Mouse (Mus musculus): ENCODE measurements at regions not wholly inside any gene's neighbourhood (a gene's known extent, or its start where the extent isn't known, plus 50 kb on each side); places are given as distances from the start of the nearest gene placed in this dataset.

DNA sequence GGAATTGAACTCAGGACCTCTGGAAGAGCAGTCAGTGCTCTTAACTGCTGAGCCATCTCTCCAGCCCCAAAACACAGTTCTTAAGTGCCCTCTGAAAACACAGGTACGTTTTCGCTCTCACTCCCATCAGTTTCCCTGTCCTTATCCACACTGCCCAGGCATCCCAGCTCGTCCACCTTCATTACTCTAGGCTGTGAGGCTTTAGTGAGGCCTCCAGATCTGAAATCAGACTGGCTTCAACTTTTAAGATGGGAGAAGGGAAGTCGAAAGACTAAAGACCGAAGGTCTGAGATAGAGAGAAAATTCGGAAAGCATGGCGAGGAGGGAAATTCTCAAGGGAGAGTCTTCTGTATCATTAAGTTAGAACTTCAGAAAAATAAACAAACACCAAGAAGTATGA is 54.8 kb upstream of the Tet2 start:
- Histone ChIP-seq H3K9ac (ENCODE audit: low read depth, low read length) (no peak overlapping the region), H3K27me3 (replicated peaks; ENCODE audit: control insufficient read depth, insufficient read depth, low read length) (no peaks in the 10 kb centered on the region), H3K36me3 (ENCODE audit: control insufficient read depth, insufficient read depth, low read length) (no peaks in the 10 kb centered on the region), H3K4me3 (ENCODE audit: low read length) (no peak overlapping the region), H3K9me3 (ENCODE audit: control insufficient read depth, low read length) (no peaks in the 10 kb centered on the region), H3K4me1 (ENCODE audit: control insufficient read depth, insufficient read depth, low read length) (no peaks in the 10 kb centered on the region), H3K4me2 (ENCODE audit: low read depth, low read length) (no peak overlapping the region), H3K27ac (ENCODE audit: low read length) (no peak overlapping the region)
- no peak for ATAC-seq
- WGBS: 85% methylated on average over 7 of the region's 7 CpGs

DNA sequence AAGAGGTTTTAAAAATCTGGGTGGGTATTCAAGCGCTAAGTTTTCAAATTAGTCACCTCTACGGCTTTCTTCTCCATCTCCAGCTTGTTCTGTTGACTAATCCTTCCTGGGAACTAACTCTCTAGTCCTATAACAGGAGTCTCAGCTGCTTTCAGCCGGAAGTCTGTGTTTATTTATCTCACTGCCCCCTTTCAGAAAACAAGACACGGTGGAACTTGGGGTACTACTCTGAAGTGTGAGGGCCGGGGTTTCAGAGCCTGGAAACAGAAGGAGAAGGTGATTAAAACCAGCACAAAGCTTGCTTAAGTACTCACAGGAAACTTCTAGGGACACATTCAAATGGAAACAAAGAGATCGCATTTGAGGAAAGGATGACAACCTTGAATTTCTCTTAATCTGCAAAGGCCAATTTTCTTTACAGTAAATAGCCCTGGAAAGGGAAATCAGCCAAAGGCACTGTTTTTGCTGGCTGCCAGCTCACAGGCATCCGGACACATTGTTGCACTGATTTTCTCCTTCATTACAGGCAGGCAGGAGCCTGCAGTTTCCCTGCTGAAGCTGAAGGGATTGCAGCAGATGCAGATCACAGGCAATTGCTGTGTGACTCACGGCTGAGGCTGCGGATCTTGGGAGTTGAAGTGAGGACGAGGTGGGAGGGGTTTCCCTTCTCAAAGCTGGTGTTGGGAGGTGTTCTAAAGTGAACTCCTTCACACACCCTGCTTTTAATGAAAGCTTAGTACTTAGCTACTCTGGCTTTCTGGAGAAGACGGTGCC is 55.7 kb upstream of the Tet2 start:
- Histone ChIP-seq H3K36me3 (ENCODE audit: control insufficient read depth, insufficient read depth, low read length) (no peaks in the 10 kb centered on the region), H3K4me3 (ENCODE audit: low read length) (no peak overlapping the region), H3K9me3 (ENCODE audit: control insufficient read depth, low read length) (no peaks in the 10 kb centered on the region), H3K27me3 (replicated peaks; ENCODE audit: control insufficient read depth, insufficient read depth, low read length) (no peaks in the 10 kb centered on the region), H3K9ac (ENCODE audit: low read depth, low read length) (no peak overlapping the region), H3K4me2 (ENCODE audit: low read depth, low read length) (no peak overlapping the region), H3K27ac (ENCODE audit: low read length) (no peak overlapping the region), H3K4me1 (ENCODE audit: control insufficient read depth, insufficient read depth, low read length) (no peaks in the 10 kb centered on the region)
- WGBS: 27% methylated on average over 11 of the region's 11 CpGs
- ATAC-seq: peak; percentile 69

DNA sequence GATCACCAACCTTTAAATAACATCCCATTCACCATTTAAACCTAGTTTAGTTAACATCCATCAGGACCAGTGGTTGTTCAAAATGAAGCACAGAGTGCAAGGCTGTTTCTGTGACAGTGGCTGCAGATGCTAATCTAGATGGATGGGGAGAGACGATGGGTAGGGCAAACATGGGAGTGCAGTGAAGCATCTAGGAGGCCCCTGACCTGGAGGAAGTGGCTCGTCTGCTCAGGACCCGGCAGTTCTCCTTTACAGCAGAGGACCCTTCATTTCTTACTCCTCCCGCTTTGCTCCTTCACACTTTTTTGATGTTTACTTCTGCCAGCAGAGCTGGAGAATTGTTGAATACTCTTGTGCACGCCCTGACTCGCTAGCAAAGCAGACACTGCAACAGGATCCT is 60.5 kb upstream of the Tet2 start:
- Histone ChIP-seq H3K4me1 (ENCODE audit: control insufficient read depth, insufficient read depth, low read length) (no peaks in the 10 kb centered on the region), H3K9ac (ENCODE audit: low read depth, low read length) (no peak overlapping the region), H3K27me3 (replicated peaks; ENCODE audit: control insufficient read depth, insufficient read depth, low read length) (no peaks in the 10 kb centered on the region), H3K4me3 (ENCODE audit: low read length) (no peak overlapping the region), H3K36me3 (ENCODE audit: control insufficient read depth, insufficient read depth, low read length) (no peaks in the 10 kb centered on the region), H3K9me3 (ENCODE audit: control insufficient read depth, low read length) (no peaks in the 10 kb centered on the region), H3K27ac (ENCODE audit: low read length) (no peak overlapping the region), H3K4me2 (ENCODE audit: low read depth, low read length) (no peak overlapping the region)
- no peak for ATAC-seq
- WGBS: 75% methylated on average over 6 of the region's 6 CpGs

DNA sequence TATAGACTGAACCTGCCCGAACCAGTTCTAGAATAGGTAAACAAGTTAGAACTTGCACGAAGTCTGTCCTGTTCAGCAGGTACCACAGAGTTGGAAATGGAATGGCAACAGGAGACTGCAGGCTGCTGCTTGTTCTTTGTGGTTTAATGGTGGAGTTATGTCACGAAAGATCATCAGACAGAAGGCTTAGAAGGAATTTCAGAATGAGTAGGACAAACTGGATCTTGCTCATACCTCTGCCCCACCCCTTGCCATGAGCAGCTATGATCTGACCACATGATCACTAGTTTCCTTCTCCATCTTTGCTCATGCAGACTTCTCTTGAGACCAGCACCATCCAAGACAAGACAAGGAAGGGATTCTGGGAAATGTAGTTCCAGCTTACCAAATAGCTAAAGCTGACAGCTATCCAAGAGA is 63.9 kb upstream of the Tet2 start:
- Histone ChIP-seq H3K9me3 (ENCODE audit: control insufficient read depth, low read length) (no peaks in the 10 kb centered on the region), H3K36me3 (ENCODE audit: control insufficient read depth, insufficient read depth, low read length) (no peaks in the 10 kb centered on the region), H3K4me1 (ENCODE audit: control insufficient read depth, insufficient read depth, low read length) (no peaks in the 10 kb centered on the region), H3K4me2 (ENCODE audit: low read depth, low read length) (no peak overlapping the region), H3K4me3 (ENCODE audit: low read length) (no peak overlapping the region), H3K27me3 (replicated peaks; ENCODE audit: control insufficient read depth, insufficient read depth, low read length) (no peaks in the 10 kb centered on the region), H3K27ac (ENCODE audit: low read length) (no peak overlapping the region), H3K9ac (ENCODE audit: low read depth, low read length) (no peak overlapping the region)
- no peak for ATAC-seq
- WGBS: 76% methylated on average over 3 of the region's 3 CpGs

DNA sequence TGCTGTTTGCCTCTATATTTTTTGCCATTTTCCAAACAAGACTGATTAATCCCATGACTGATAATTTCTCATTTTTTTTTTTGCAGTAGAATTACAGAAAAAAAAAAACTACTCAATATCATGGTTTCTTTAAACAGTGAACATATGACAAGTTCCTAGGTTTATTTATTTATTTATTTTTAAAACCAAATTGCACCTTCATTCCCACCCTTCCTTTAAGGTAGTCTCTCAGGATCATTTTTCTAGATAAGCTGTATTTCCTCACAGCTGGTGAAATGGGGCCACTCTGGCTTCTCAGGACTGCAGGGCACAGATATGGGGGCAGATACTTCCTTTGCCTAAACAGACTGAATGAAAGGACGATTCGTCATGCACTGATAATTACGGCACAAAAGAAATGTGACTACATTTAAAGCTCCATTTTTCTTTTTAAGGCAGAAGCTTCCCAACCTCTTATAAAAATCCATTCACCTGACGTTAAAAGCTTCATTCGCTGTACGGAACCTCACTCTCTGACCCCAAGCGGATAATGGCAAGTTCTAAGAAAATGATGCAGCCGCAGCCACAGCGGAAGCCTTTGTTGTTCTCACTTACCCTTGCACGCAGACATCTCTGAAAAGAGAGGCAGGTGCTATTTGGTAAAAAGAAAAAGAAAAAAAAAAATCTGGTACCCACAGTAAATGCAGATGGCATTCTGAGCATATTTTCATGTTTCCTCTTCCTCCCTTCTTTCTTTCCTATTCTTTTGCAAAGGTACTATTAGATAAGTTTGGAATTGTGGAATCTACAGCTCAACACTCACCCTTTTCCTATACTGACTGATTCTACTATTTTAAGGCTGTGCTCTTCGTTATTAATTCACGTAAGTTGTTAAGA is 69.1 kb upstream of the Tet2 start:
- 0 out of 2 replicates have a peak overlapping the region, but pooled peaks have one; percentile 0 for H3K4me2 ChIP-seq (ENCODE audit: low read depth, low read length)
- H3K9ac ChIP-seq (ENCODE audit: low read depth, low read length): no peak overlapping the region
- no peak for ATAC-seq
- no peak overlapping the region for H3K4me3 ChIP-seq (ENCODE audit: low read length)
- WGBS: 53% methylated on average over 12 of the region's 12 CpGs
- no peaks in the 10 kb centered on the region for H3K27me3 ChIP-seq (replicated peaks; ENCODE audit: control insufficient read depth, insufficient read depth, low read length)
- H3K36me3 ChIP-seq (ENCODE audit: control insufficient read depth, insufficient read depth, low read length): no peaks in the 10 kb centered on the region
- no peak overlapping the region for H3K27ac ChIP-seq (ENCODE audit: low read length)
- no peaks in the 10 kb centered on the region for H3K4me1 ChIP-seq (ENCODE audit: control insufficient read depth, insufficient read depth, low read length)
- no peaks in the 10 kb centered on the region for H3K9me3 ChIP-seq (ENCODE audit: control insufficient read depth, low read length)

DNA sequence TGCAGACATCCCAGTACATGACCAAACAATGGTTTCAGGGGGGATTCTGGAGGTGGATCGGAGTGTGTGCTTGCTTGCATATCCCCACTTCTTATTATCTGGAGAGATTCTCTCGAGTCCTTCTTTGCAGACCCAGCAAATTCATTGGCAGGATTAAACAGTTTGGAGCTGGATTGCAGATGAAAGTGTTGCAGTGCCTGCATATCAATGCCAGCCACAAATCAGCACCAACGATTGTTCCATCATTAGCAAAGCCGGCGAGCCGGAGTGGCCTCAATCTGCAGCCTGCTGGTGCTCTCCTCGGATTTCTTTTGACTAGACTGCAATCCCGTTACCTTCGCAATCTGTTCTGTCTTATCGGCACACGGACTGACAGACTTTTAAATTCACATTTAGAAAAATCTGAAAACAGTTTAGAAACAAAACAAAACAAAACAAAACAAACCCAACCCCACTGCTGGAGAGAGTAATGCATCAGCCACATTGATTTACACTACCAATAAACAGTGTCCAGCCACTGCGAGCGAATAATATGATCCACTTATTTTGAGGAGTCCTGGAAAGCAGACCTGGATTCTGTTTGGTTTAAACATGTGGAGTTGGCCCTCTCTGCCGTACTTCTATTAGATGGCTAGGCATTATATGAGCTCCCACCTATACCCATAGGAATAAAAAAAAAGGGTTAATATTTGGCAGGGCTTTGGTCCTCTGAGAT is 69.9 kb upstream of the Tet2 start:
- 44% methylated on average over 14 of the region's 14 CpGs for WGBS
- H3K4me3 ChIP-seq (ENCODE audit: low read length): no peak overlapping the region
- no peak overlapping the region for H3K27ac ChIP-seq (ENCODE audit: low read length)

DNA sequence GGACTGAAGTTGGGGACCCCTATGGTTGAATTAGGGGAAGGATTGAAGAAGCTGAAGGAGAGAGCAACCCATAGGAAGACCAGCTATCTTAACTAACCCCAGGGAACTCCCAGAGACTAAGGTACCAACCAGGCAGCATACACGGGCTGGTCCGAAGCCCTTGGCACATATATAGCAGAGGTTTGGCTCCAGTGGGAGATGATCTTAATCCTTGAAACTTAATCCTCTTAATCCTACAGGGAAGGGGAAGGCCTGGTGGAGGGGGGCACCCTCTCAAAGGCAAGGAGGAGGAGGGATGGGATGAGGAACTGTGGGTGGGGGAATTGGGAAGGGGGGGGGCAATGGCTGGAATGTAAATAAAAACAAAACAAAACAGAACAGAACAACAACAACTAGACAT is 72.1 kb upstream of the Tet2 start:
- H3K36me3 ChIP-seq (ENCODE audit: control insufficient read depth, insufficient read depth, low read length): no peaks in the 10 kb centered on the region
- H3K9ac ChIP-seq (ENCODE audit: low read depth, low read length): no peak overlapping the region
- 87% methylated on average over 2 of the region's 2 CpGs for WGBS
- no peaks in the 10 kb centered on the region for H3K9me3 ChIP-seq (ENCODE audit: control insufficient read depth, low read length)
- ATAC-seq: no peak
- no peak overlapping the region for H3K4me2 ChIP-seq (ENCODE audit: low read depth, low read length)
- H3K27me3 ChIP-seq (replicated peaks; ENCODE audit: control insufficient read depth, insufficient read depth, low read length): no peaks in the 10 kb centered on the region
- H3K4me1 ChIP-seq (ENCODE audit: control insufficient read depth, insufficient read depth, low read length): no peaks in the 10 kb centered on the region
- no peak overlapping the region for H3K4me3 ChIP-seq (ENCODE audit: low read length)
- H3K27ac ChIP-seq (ENCODE audit: low read length): no peak overlapping the region

More for the DNA sequence above, 69.9 kb upstream of the Tet2 start:
- Histone ChIP-seq H3K4me1 (ENCODE audit: control insufficient read depth, insufficient read depth, low read length) (no peaks in the 10 kb centered on the region), H3K9ac (ENCODE audit: low read depth, low read length) (no peak overlapping the region), H3K4me2 (ENCODE audit: low read depth, low read length) (0 out of 2 replicates have a peak overlapping the region, but pooled peaks have one; percentile 0), H3K27me3 (replicated peaks; ENCODE audit: control insufficient read depth, insufficient read depth, low read length) (no peaks in the 10 kb centered on the region), H3K9me3 (ENCODE audit: control insufficient read depth, low read length) (no peaks in the 10 kb centered on the region), H3K36me3 (ENCODE audit: control insufficient read depth, insufficient read depth, low read length) (no peaks in the 10 kb centered on the region)
- no peak for ATAC-seq

DNA sequence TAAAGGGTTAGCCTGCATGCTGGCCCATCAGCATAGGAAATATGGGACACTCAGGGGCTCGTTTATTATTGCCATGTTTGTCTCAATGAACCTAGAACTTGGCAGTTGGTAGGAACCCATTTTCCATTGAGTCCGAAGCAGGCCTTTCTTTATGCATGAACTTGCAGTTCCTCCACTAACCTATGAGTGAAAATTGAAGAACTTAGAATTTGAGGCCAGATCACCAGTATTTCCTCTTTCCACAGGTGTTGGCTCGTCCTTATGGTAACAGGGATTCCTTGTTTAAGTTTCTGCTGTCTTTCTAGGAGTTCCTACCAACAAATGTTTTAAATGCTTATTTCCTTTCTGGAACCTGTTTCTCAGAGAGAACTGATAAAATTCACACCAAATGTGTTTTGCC is 73.6 kb upstream of the Tet2 start:
- H3K9ac ChIP-seq (ENCODE audit: low read depth, low read length): no peak overlapping the region
- no peak overlapping the region for H3K4me2 ChIP-seq (ENCODE audit: low read depth, low read length)
- H3K4me1 ChIP-seq (ENCODE audit: control insufficient read depth, insufficient read depth, low read length): no peaks in the 10 kb centered on the region
- WGBS: 88% methylated on average over 3 of the region's 3 CpGs
- H3K36me3 ChIP-seq (ENCODE audit: control insufficient read depth, insufficient read depth, low read length): no peaks in the 10 kb centered on the region
- no peaks in the 10 kb centered on the region for H3K9me3 ChIP-seq (ENCODE audit: control insufficient read depth, low read length)
- H3K4me3 ChIP-seq (ENCODE audit: low read length): no peak overlapping the region
- no peak overlapping the region for H3K27ac ChIP-seq (ENCODE audit: low read length)
- ATAC-seq: no peak
- H3K27me3 ChIP-seq (replicated peaks; ENCODE audit: control insufficient read depth, insufficient read depth, low read length): no peaks in the 10 kb centered on the region

DNA sequence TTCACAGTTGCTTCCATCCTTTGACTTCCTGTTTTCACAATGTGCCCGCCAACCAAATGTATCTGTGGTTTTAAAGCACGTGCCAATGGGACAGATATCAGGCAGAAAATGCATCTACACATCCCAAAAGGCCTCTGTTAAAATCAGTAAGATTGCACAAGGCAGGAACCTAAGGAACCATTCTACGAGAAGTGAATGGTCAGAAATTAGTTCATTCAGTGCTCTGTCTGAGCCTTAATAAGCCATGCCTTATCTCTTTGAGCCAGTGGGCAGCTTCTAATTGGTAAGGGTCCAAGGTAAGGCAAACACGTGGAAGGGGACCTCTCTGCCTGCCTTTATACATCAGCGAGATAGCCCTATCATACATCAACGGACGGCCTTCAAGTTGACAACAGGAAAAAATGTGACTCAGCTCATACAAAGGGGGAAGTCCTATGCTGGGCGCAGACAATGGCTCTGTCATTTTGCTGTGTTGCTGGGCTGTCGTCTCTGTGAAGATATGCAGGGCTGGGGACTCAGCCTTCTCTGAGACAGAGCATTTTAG is 78.3 kb upstream of the Tet2 start:
- H3K4me1 ChIP-seq (ENCODE audit: control insufficient read depth, insufficient read depth, low read length): no peaks in the 10 kb centered on the region
- H3K4me2 ChIP-seq (ENCODE audit: low read depth, low read length): no peak overlapping the region
- no peaks in the 10 kb centered on the region for H3K27me3 ChIP-seq (replicated peaks; ENCODE audit: control insufficient read depth, insufficient read depth, low read length)
- no peaks in the 10 kb centered on the region for H3K9me3 ChIP-seq (ENCODE audit: control insufficient read depth, low read length)
- peak; percentile 48 for ATAC-seq
- no peaks in the 10 kb centered on the region for H3K36me3 ChIP-seq (ENCODE audit: control insufficient read depth, insufficient read depth, low read length)
- WGBS: 53% methylated on average over 9 of the region's 9 CpGs
- no peak overlapping the region for H3K27ac ChIP-seq (ENCODE audit: low read length)
- H3K4me3 ChIP-seq (ENCODE audit: low read length): no peak overlapping the region
- H3K9ac ChIP-seq (ENCODE audit: low read depth, low read length): no peak overlapping the region

All from intestine, embryonic 16.5 days (tissue).